Mouse (Mus musculus) ovary, postnatal 10 days (tissue): ENCODE results near the gene Ube2g1.
"Not testable (repeated sequence)": the region's sequence is repeated elsewhere in the genome, so short reads cannot be mapped to it uniquely, and the experiment has no call there.

Experiments
- DNase-seq: peaks from one replicate; pipeline ENCODE4 v3.0.0; 2022; ENCODE audit warnings: low spot score

Gene Ube2g1

DNA sequence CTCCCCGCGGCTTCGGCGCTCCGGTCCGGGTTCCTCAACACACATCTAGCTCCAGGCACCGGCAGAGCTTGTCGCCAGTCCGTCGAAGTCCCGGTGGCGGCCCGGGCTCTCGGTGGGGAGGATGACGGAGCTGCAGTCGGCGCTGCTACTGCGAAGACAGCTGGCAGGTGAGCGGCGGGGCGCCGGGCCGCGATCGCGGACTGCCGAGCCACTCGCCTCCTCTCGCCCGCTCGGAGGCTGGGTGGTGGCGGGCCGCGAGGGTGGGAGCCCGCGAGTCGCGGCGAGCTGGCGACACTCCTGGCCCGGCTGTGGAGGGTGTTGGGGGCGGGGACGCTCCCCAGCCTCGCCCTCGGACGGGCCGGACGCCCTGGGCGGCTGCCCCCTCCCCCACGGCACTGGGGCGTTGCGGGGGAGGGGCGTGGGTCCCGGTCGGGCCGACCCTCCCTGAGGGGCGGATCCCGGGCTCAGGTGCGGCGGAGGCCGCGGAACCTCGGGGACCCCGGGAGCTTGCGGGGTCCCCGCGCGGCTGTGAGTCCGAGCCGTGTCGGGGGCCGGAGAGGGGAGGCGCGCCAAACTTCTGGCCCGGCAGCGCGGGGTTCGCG is 487 bp downstream of the Ube2g1 start:
- DNase-seq = peak; percentile 67

DNA sequence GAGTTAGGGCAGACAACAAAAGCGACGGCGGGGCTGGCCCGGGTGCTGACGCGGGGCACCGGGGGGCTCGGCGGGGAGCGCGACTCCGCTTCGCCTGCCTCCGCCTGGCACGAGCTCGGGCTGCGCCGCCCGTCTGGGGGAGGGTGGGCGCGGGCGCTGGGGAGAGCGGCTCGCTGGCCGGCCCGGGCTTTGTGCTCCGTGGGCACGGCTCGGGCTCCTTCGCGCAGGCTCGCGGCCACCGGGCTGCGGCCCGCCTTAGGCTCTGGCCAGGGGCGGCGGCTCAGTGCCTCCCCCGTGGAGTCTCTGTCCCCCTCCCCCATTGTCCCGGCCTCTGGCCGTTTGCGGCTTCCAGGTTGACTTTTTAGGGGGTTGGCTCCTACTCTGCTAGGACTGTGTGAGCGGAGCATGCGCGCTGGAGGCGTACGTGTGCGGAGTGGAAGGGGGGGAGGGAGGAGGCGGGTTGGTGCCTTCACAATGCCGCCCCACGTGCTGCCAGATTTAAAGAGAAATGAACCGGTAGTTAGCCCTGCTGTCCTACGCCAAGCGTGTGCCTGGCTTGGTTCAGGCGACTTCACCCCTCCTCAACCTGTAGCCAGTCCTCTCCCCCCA is 1.1 kb downstream of the Ube2g1 start:
- DNase-seq = peak; percentile 77

DNA sequence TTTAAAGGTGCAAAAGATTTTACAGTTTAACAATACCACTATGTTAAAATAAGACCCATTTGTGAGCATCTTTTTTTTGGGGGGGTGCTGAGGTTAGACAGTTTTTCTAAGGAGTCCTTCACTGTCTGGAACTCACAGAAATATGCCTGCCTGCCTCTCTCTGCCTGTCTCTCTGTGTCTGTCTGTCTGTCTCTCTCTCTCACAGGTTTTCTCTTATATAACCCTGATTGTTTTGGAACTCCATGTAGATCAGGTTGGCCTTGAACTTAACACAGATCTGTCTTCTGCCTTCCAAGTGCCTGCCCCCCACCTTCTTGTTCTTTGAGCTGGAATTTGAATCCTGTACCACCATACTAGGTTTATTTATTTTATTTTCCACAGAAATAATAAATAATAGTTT is 2.2 kb downstream of the Ube2g1 start:
- no peak for DNase-seq

GRCm38 (mm10) chr11:72614336-72614735 is 7.3 kb downstream of the Ube2g1 start:
- DNase-seq = not testable (repeated sequence)

GRCm38 (mm10) chr11:72615931-72616330 is 8.8 kb downstream of the Ube2g1 start:
- DNase-seq = no peak

DNA sequence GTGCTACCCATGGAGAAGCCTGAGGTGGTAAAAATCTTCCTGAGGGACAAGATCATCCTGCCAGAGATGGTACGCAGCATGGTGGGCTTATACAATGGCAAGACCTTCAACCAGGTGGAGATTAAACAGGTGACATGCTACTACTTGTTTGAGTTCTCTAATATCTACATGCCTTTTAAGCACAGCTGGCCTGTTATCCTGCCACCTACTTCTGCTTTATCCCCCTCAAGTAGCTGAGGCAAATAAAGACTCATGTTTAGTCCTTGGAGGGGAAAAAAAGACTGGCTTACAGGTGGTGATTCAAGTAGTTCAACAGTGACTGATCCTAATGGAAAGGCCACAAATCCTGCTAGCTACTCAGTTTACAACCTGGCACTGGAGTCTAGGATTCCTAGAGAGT is 11.4 kb downstream of the Ube2g1 start:
- no peak for DNase-seq

GRCm38 (mm10) chr11:72642730-72643129 is 35.6 kb downstream of the Ube2g1 start:
- no peak for DNase-seq

DNA sequence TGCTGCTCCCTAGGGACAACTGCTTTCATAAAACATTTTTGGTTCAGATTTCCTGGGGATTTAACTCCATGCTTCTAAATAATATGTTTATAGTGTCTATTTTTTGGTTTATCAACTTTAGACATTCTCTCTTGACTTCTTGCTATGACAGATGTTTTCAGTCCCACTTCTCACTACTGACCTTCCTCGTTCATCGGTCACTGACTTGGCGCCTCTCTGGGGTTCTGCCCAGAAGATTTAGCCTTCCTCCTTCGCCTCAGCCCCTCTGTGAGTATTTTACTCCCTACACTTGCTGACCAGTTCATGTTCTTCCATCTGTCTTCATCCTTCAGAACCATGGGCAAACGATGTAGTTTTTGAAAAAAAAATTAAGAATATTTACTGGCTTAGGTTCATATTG is 38.3 kb downstream of the Ube2g1 start:
- DNase-seq = no peak

DNA sequence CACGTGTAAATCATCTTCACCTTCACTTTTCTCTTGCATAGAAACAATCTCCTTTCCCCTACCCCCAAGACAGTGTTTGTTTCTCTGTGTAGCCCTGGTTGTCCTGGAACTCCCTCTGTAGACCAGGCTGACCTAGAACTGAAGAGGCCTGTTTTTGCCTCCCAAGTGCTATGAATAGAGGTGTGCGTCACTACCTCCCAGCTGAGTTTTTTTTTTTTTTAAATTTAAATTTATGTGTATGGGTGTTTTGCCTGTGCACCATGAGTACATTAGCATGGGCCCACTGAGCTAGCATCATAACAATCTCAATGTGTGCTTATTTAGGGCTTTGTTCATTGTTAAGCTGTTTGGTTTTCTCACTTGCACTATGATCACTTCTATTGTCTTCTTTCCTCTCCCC is 43.3 kb downstream of the Ube2g1 start:
- no peak for DNase-seq

DNA sequence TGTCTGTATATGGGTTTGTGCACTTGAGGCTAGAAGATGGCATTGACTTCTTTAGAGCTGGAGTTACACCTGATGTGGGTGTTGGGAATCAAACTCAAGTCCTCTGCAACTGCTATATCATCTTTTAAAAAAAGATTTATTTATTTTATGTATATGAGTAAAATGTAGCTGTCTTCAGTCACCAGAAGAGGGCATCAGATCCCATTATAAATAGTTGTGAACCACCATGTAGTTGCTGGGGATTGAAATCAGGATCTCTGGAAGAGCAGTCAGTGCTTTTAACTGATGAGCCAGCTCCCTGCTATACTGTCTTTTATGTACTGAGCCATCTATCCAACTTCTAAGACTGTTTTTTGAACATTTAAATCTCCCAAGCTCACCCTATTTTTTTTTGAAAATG is 52.8 kb downstream of the Ube2g1 start:
- no peak for DNase-seq

DNA sequence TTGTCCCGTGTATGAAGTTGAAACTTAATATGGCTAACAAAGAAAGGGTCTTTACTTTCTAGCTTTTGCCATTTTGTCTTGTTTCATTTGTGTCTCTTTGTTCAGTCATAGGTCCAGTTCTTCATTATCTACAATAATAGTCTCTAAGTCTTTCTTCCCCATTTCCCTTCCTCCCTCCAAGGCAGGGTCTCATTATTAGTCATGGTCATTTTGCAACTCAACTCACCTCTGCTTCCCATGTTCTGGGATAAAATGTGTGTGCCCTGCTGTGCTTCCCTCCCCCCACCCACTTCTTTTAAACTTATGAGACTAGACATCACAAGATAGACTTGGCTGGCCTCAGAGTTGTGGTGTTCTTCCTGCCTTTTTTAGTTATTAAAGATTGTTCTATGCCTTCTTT is 53.3 kb downstream of the Ube2g1 start:
- no peak for DNase-seq

GRCm38 (mm10) chr11:72664641-72665040 is 57.6 kb downstream of the Ube2g1 start:
- no peak for DNase-seq

DNA sequence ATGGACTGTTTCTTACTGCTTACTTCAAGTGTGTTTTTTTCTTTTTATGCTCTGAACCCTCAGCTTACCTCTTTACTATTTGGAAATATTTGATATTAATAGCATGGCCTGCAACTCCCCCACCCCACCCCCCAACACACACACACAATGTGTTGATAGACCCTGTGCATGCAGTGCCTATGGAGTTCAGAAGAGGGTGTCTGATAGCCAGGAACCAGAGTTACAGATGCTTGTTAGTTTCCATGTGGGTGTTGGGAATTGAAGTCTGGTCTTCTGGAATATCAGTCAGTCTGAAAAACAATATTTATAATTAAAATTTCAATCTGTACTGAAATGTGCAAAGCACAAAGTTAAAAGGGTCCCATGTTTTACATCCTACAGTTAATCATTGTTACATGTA is 63.6 kb downstream of the Ube2g1 start:
- no peak for DNase-seq

GRCm38 (mm10) chr11:72671294-72671988 is 64.4 kb downstream of the Ube2g1 start:
- no peak for DNase-seq

DNA sequence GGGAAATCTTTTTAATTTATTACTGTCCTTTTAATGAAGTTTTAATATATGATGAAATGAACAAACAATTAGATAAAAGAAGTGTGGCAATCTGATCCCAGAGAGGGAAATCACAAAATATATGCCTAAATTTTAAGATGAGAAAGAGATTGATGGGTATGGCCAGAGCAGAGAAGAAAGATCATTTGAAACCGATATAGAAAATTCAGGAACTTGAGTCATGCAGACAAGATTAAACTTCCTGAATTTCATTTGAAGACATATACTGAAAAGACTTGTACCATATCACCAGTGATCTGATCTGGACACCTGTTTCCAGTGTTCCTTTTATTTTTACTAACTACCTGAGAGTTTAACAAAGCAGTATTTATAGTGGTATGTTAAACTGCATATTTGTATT is 65.4 kb downstream of the Ube2g1 start:
- DNase-seq = no peak

- no peak for DNase-seq
Measured at GRCm38 (mm10) chr11:72675280-72675679, 68.2 kb downstream of the Ube2g1 start.

DNA sequence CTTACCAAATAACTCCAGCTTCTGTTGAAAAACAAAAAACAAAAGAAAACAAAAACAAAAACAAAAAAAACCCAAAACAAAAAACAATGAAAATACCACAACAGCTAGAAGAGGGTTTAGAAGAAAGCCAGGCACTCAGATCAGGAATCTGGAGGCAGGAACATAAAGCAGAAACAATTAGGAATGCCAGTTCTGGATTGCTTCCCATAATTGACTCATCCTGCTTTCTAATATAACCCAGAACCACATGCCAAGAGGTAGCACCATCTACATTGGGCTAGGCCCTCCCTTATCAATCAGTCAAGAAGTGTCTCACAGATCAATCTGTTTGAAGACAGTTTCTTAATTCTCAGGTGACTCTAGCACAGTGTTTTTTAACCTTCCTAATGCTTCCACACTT is 73.6 kb downstream of the Ube2g1 start:
- DNase-seq = no peak

DNA sequence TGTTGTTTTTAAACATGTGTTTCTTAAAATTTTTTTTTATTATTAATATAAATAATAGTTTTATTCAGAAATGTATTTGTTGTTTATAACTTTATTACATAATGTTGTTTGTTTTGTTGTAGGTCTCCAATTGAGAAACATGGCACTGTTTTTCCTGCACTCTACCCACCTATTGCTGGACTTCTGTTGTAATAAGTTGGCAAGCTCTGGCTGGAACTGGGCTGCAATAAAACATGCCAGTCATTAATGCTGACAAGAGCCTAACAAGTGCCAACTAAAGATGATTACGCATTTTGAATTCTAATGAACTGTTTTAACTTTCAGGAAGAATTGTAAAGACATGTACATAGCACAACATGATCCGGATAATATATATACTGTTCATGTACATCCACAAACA is 76.3 kb downstream of the Ube2g1 start:
- no peak for DNase-seq

DNA sequence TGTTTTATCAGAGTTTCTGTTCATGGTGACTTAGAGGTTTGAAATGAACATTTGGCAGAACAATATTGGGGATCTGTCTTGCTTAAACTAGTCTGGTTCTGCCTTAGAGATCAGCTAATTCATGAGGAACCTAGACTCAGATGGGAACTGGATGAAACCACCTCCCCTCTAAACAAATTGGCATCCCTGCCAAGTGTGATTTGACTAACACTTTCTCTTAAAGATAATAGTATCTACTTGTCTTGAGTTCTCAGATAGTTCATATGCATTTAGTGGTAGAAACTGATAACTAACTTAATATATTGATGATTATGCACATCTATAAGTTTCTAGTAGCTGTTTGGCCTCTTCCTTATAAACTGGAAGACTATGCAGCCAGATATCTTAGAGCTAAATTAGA is 79.6 kb downstream of the Ube2g1 start:
- no peak for DNase-seq

GRCm38 (mm10) chr11:72688242-72688641 is 81.2 kb downstream of the Ube2g1 start:
- DNase-seq = no peak

DNA sequence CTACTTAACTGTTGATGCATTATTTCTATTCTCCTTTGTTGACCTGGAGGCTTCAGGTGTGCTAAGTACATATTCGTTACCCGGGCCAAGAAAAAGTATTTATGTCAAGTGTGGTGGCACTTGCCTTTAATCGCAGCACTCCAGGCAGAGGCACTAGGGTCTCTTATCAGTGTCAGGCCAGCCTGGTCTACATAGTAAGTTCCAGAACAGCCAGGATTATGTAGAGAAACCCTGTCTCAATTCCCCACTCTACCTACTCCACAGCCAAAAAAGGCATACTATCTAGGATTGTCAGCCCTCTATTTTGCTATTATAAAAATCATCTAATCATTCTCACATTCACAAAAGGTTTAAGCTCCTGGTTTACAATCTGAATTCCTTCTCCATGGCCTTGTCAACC is 82.0 kb downstream of the Ube2g1 start:
- no peak for DNase-seq

DNA sequence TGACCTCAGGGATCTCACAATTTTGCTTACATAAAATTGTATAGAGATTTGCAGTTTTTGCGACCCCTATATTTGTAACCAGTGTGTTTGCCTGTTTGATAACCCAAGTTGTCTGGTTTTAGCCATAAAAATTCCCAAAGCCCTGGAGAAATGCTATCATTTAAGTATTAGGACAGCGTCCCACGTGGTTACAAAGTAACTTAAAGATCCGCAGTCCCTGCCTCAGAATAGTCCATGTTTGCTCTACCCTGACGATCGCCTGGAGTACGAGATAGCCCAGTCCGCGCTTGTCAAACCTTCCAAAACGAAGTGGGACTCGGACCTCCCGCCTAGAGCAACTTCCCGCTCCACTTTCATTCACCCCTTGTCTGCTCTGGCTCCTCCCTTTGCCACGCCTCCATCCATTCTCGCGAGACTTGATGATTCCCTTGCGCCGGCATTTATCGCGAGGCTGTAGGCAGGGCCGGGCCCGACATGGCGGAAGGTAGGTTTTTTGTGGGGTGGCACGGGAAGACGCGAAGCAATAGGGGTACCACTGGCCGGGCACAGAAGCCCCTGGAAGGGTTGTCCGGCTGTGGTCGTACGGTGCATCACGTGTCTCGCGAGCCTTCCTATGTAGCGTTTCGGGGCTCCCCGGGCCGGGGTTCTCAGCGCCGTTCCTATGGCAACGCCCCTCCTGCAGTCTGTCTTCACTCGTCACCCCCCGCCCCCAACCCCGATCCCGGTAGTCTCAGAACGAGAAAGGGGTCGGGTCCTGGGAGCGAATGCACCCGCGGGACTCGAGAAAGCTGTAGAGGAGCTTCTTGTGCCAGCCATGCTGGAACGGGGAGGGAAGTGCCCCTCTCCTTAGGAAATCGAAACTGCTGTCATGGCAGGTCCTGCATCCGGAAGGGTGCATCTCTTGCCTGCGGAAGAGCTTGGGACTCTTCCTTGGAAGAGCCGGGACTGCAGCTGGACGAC is 82.7 kb downstream of the Ube2g1 start, which contains the start of gene Ankfy1:
TSS of gene Ankfy1 (plus strand) at position 456 of the 960 bp plus-strand sequence.
- peak; percentile 93 for DNase-seq
